Mouse (Mus musculus) lung, postnatal 14 days (tissue): ENCODE measurements around the gene Siah3.
"Not testable (repeated sequence)": the region's sequence is repeated elsewhere in the genome, so short reads cannot be mapped to it uniquely, and the experiment has no call there.

Source experiments
- DNase-seq: peaks from one replicate; pipeline ENCODE4 v3.0.0; 2021

Siah3 gene

DNA sequence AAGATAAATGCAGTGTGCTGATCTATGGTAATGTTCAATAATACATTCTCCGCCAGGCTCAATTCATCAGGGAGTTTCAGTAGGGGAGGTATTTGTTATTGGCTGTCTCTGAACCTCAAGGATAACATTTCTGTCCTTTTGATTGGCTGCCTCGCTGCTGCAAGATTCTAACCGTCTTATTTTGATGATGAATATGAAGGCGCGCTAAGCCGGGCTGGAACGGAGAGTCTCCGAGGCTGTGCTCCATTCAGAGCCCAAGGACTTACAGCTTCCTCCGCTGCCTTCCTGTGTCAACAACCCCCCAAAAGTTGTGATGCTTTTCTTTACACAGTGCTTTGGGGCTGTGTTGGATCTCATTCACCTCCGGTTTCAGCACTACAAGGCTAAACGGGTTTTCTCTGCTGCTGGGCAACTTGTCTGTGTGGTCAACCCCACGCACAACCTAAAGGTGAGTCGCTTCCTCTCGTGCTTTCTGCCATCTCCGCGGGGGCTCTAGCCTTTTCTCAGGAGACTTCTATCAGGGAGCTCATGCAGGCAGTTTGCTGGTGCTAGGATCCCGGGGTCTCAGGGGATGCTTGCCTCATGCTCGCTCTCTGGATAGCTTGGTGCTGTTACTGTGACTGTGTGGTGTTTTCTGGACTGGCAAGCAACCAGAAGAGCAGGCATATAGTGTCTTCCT lies at the start of gene Siah3:
TSS of gene Siah3 (plus strand) at position 240 of the 679 bp plus-strand sequence.
- DNase-seq: no peak

DNA sequence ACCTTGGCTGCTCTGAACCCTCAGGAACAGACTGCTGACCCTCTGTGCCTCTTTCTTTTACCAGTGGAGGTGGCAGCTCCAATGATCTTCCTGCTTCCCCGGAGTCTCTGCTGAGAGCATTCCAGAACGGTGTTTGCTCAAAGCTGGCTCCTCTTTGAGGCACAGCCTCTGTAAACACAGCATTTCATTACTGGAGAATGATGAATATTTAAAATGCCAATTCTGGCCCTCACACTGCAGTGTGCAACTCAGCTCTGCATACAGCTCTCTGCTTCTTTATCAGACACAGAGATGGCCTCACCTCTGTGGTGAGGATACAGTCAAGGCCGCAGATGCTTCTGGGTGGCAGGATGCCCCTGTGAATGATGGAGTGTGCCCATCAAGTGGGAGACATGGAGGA lies 46.0 kb upstream of the Siah3 start:
- no peak for DNase-seq

DNA sequence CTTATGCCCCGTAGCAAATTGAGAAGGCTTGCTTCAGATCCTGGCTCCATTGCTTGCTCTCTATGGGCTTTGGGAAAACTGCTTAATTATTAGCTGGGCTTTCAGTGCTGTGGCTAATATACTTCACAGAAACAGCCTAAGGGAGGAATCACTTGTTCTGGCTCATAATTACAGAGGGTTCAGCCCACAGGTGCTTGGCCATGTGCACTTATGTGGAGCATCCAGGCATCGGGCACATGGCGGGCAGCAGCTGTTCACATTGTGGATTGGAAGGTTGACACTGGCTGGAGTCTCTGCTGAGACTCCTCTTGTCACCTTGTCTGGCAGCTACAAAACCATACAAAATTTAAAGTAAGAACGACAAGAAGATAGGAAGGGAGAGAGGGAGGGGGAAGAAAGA lies 45.4 kb upstream of the Siah3 start:
- no peak for DNase-seq

DNA sequence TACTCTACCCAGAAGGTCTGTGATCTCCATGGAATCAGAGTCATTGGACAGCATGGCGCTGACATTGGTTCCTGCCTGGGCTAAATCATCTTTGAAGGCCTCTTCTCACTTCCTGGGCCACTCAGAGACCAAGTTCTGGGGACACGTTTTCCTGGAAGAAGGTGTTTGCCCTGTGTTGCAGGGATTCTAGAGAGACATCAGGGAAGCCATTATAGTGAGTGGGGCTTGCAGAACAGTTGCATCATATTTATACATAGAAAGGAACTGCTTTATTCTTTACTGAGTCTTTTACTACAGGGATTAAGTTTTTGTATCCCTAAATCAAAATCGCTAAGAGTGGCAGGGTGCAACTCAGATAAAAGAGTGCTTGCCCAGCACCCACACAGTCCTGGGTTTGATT lies 37.1 kb upstream of the Siah3 start:
- DNase-seq: no peak

DNA sequence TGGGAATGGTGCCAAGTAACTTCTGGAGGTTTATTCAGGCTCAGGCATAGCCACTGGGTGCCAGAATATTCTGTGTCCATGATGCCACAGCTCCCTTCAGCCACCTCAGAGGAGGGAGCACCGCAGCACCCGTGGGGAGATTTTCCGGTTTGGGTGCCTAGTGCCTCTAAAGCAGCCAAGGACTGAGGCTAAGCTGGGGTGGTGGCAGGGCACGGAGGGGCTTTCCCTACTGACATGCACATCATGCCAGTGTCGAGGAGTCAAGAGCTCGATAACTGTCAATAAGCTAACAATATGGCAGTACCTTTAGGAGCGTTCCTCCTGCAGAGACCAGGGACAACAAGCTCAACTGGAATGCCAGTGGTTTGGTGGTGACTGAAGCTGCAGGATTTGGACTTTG lies 35.9 kb upstream of the Siah3 start:
- DNase-seq: no peak

DNA sequence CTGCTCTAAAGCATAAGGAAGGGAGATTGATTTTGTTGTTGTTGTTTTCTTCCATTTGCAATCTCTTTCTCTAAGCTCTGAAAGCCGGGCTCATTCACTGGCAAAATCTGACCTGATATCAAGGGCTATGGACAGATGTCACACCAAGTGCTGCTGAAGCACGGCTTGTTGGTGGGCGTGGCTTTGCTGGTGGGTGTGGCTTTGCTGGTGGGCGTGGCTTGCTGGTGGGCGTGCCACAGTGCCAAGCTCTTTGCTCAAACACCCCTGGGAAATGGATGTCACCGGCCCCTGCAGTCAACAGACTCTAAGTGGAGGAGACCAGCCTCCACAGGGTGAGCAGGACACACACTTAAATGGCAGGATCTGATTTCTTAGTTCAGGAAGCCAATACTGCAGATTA lies 35.0 kb upstream of the Siah3 start:
- DNase-seq: no peak

DNA sequence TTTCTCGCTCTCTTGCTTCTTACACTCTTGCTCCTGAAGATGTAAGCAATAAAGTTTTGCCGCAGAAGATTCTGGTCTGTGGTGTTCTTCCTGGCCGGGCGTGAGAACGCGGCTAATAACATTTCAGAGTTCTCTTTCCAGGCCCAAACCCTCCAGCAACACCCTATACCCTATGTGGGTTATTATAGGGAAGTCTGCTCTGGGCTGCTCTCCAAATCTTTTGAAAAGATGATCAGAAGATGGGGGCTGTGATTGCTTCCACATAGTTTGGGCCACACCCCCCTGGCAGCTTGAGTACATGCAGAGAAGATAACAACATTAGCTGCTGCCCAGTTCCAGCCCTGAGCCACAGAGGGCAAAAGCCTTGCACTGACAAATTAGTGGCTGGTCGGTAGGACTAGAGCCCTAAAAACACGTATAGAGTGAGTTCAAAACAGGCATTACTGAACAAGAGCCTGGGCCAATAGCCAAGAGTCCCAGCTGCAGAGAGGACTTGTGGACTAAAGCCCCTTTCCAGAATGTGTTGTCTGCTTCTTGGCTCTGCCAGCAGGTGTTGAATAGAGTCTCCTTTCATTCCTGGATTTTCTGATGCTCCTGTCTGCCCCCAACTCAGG lies 24.5 kb upstream of the Siah3 start:
- no peak for DNase-seq

DNA sequence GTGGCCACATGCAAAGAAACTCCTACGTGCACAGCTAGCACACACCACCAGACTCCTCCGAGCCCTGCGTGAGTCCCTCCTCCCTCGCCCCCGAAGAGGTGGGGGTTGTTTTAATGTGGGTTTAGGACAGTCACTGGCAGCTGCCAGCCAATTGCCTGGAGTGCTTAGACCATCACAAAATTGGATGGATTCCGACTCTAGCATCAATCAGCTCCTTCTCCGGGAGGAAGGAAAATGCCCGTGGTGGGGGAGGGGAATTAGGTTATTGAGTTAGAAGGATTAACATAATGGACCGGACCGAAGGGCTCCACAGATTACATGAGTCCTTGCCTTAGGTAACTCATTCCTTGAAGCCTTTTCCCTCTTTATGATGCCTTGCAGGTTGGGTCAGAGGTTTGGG lies 22.9 kb upstream of the Siah3 start:
- DNase-seq: no peak

DNA sequence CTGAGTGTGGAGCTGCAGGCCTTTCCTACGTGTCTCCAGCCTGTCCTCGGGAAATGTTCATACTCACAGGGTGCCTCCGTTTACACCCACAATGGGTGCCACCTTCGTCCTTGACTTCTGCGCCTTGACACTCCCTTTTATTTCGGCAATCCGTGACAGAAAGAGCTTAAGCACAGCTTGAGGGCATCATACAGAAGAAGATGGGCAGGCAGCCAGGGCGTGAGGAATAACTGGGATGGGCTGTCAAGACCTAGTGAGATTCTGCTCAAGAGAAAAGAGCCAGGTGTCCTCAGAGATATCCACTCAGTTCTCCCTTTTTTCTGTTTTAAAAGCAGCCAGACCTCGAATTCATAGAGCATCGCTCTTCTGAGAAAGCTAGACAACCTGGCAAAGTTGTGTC lies 21.2 kb upstream of the Siah3 start:
- DNase-seq: no peak

DNA sequence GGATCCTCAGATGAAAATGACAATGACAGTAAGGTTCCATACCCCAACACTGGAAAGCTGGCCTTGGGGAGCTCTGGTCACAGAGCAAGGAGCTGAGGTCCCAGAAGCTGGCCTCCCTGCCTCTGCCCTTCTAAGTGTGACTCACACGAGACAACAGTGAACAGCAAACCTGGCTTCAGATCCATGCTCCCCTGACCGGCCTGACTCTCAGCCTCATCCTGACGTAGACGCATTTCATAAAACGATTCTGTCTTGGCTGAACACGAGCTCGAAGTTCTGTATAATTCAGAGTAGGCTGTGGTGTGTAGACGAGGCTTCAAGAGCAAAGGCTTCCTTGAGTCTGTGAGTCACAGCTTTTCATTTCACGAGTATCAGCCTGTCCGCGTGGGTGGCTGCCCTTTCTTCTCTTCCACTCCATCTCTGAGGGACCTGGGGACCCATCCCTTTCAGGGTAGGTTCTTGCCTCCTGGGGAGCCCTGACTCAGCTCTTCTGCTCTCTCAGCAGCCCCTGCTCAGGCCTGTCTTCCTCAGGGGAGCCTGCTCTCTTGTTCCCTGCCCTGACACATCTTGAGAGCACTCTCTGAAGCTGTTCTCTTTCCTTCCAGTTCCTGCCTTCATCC lies 11.2 kb upstream of the Siah3 start:
- DNase-seq: no peak

DNA sequence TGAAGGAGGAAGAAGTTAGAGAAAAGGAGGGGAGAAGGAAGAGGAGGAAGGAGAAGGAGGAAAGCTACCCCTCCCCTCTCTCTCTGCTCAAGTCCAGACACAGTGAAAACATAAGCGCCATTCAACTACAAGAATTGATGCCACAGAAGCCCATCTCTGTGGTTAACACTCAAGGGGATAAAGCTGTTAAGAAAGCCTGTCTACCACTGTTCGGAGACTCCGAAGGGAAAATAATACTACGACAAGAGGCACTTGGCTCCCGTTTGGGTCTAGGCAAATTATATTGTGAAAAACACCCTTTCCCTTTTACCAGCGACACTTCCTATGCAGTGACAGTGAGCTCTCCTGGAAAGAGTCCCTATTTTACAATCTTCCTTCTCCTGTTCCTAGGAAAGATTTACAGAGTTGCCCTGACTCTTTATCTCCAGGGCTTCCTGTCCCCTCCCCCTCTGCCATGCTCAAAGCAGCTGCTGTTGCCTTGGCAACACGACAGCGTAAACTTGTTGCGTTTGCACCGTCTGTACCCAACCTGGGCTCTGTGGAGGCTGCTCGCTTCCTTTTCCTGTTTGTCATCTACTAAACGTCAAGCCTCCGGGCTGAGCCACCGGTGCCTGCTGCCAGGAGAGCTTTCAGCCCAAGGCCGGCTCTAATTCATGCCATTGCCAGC lies 10.4 kb upstream of the Siah3 start:
- DNase-seq: peak; percentile 79

DNA sequence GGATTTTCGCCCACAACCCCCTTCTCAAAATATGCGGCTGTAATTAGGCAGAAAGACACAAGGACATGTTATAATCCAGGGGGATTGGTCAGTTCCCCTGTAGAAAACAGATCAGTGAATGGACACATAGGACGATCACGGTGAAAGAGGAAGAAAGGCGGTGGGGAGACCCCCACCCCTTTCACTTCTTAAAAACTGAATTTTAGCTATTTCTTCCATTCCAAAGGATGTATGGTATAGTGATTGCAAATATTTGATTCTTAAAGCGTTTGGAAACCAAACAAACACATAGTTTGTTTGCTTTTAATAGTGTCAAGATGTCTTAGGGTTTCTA lies 9.9 kb upstream of the Siah3 start:
- no peak for DNase-seq

DNA sequence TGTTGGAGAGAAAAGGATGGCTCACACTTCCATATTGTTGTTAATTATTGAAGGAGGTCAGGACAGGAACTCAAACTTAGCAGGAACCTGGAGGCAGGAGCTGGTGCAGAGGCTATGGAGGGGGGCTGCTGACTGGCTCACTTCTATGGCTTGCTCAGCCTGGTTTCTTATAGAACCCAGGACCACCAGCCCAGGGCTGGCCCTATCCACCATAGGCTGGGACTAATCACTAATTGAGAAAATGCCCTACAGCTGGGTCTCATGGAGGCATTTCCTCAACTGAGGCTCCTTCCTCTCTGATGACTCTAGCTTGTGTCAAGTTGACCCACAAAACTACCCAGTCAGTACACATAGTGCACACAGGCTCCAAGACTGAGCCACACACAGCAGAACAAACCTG lies 9.5 kb upstream of the Siah3 start:
- DNase-seq: not testable (repeated sequence)

DNA sequence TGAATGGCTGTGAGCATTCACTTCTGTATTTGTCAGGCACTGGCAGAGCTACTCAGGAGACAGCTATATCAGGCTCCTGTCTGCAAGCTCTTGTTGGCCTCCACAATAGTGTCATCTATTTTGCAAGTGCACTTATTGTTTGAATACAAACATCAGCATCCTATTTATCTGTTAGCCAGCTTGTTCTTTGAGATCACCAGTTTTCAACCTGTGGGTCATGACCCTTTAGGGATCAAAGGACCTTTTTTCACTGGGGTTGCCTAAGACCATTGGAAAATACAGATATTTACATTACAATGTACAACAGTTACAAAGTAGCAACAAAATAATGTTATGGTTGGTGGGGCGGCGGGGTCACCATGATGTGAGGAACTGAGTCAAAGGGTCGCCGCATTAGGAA lies 1.9 kb upstream of the Siah3 start:
- no peak for DNase-seq

DNA sequence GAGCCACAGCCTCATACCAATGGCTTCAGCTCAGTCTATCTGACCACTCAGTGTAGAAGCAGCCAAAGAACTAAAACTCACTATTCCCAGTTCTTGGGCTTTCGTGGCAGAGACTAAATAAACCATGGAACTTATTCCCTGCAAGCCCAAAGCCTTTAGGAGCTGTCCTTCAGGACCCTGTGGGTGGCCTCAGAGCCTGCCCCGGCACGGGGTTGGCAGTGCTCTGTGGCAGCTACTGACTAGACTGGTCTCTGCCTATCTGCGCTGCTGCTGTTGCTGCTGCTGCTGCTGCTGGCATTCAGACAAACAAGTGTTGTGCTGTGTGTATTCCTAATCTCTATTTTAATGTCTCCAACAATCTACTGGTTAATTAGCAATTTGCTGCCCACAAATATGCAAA lies 1.1 kb upstream of the Siah3 start:
- no peak for DNase-seq

DNA sequence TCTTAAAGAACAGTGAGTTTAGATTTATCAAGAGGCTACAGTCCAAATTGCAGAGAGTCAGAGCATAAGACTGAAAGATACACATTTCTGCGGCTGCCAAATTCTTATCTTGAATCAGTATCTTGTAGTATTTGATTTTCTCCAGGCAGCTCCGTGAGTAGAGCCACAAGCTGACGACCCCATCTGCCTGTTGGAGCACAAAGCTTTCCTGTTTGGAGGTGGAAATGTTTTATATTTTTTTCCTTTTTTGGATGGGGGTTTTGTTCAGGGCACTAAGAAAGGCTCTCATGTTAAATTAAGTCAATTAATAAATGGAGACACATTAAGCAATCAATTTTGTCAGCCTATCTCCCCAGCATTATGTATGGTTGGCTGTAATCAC lies 430 bp upstream of the Siah3 start:
- no peak for DNase-seq

DNA sequence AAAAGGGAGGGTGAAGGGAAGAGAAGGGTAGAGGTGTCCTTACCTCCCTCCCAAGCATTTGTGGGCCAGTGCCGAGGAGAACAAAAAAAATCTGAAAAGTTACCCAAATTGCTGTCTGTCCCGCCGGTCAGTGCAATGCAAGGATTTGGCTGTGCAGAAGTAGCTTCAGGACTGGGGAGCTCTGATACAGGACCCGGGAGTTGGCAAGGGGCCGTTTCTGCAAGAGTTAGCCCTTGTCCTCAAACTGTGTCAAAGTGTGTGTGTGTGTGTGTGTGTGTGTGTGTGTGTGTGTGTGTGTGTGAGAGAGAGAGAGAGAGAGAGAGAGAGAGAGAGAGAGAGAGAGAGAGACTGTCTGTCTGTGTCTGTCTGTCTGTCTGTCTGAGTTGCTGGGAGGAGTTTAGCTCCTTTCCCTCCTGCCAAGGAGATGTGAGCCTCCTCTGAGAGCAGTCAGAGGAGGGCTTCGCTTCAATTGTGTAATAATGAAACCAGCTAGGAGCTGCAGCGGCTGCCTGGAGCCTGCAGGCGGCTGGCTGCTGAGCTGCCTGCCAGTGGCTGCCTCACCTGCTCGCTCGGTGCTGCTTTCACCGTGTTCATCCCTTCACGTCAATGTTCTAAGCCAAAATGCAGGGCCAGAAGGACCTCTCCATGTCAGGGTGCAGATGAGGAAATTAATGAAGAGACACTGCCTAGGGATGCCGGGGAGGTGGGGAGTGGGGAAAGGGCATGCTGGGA lies 873 bp downstream of the Siah3 start:
- no peak for DNase-seq

DNA sequence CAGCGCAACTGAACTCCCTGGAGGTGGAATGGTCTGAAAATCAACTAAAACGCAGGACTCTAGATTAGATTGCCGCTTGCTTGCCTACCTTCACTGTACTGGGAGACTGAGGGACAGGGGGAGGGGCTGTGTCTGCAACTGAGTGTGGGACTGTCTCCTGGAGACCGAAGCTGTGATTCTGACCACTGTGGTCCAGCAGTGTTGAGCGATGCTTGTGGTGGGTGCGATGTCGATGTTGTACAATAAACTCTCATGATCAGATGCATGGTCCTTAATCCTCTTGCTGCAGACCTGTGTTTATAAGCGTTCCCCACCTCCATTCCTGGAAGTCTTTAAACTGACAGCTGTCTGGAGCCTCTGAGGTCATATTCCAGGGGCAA lies 1.4 kb downstream of the Siah3 start:
- DNase-seq: no peak

DNA sequence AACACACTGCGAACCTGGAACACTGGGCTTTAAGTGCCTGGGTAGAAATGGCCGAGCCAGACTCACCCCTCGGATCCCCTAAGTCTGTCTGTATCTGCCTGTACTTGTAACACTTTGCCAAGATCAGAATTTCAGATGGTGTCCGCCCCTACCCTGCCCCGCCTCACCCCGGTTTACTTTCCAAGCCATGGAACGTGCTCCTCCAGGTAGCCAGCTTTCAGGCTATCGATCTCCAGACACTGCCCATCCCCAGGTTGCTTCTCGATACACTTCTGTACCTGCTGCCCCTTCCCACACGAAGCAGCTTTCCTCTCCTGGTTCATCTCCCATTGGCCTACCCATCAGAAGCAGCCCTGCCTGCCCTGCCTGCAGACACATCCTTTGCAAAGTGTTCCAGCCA lies 3.6 kb downstream of the Siah3 start:
- no peak for DNase-seq

DNA sequence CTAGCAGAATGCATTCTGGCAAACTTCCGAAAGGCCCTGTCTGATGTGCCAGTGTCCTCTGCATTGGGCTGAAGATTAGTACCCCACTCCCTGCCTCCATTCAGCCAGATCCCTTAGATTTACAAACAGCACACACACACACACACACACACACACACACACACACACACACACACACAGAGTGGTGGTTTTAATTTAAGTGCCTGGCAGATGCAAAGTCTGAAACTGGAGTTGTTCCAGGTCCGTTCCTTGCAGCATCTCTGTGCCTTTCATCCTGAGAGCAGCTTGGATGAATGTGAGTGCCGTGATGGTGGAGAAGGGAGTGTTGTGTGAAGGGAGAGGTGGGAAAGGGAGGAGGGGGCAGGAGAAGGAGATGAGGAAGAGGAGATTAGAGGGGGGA lies 4.2 kb downstream of the Siah3 start:
- no peak for DNase-seq

DNA sequence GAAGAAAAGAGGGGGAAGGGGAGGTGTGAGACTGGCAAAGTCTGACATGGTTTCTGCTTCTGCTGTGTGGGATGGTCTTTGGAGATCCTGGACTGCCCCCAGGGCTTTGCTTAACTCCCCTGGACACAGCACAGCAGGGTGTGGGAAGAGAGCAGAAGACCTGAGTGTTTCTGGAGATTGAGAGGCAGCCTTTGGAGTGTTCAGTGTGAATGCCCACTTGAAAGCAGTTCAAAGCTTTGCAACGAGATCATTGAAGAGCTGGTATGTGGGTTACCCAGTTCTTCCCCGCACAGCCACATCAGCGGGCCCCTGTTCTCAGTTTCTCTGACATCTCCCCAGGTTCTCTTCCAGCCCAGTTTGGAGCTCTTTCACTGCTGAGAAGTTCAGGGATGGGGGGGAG lies 4.7 kb downstream of the Siah3 start:
- no peak for DNase-seq

DNA sequence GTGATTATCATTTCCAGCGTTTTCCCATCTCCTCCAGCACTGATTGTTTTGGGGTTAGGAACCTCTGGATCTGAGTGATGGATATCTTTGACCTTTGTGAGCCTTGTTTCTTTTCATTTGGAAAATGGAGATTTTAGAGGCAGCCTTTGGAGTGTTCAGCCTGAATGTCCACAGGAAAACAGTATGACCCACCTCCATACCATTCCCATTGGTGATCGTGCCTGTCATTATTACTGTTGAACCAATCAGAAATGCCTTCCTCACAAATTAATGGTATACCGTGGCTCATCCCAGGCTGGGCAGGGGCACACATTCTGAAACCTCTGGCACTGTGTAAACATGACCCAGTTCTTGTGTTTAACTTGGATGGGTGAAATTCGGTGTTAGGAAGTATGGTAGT lies 6.0 kb downstream of the Siah3 start:
- no peak for DNase-seq

DNA sequence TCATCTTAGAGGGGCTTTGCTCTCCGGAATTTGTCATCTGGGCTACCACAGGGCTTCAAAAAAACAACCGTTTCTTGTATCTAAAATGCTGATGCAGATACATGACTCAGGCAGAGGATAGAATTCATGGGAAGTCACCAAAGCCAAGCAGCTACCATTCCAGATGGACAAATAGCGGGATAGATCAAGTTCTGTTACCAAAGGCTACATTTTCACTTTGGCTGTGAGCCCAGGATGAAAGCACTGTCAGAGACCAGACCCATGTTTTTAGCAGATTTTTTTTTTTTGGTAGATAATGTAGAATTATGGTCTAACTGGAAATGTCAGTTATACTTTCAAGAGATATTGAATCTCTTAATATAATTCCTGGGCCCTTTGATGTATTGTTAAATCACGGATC lies 7.4 kb downstream of the Siah3 start:
- no peak for DNase-seq

DNA sequence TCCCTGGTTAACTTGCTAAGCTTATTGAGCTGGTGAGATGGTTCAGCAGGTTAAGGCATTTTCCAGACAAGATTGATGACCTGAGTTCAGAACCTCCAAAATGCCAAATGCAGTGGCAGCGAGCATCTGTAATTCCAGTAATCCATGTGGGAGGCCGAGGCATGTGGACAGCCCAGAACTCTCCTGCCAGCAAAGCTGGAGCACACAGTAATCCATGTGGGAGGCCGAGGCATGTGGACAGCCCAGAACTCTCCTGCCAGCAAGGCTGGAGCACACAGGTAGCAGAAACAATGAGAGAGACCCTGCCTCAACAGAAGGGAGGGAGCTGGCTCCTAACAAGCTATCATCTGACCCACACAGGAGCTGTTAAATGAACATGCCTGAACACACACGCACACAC lies 13.2 kb downstream of the Siah3 start:
- DNase-seq: no peak
